ENCODE assay signal across 7 mouse cellular contexts in genomic region chr15:100600696-100601272, GRCm38 (mm10). TPM values are rescaled to one million over a fixed set of nuclear protein-coding genes. Genes with fewer than 3 reads are reported as not detected.
DNase-seq lines count a peak whose midpoint lies in the region; ATAC-seq and TF ChIP-seq lines count a peak whose summit lies in the region.

No protein-coding gene starts in this region.

- H3K4me2 ChIP-seq in lung, embryonic 16.5 days (ENCODE audit: low read depth, low read length): peak overlapping the region; percentile 98
- peak overlapping the region; percentile 93 for H3K4me2 ChIP-seq in forebrain, postnatal 0 days (ENCODE audit: low read depth)
- H3K4me2 ChIP-seq in limb, embryonic 13.5 days (replicated peaks): peak overlapping the region; percentile 94
- H3K4me2 ChIP-seq in stomach, embryonic 15.5 days: peak overlapping the region; percentile 98

- TF ChIP-seq CTCF in lung, adult 2 months (IDR thresholded peaks at IDR 0.05; ENCODE audit: insufficient read depth, low read length): no peak
- no peak for TF ChIP-seq CTCF in forebrain, postnatal 0 days (IDR thresholded peaks at IDR 0.05; ENCODE audit: low read depth)

- H3K27ac ChIP-seq in lung, embryonic 16.5 days (ENCODE audit: low read length): no peak overlapping the region
- 0 out of 2 replicates have a peak overlapping the region, but pooled peaks have one; percentile 1 for H3K27ac ChIP-seq in forebrain, postnatal 0 days (ENCODE audit: low read depth, low read length)
- H3K27ac ChIP-seq in limb, embryonic 13.5 days: no peak overlapping the region
- H3K27ac ChIP-seq in stomach, embryonic 15.5 days: no peak overlapping the region

- 17% methylated on average over 21 of the region's 21 CpGs for WGBS in lung, embryonic 16.5 days
- WGBS in lung, adult 2 months: 50% methylated on average over 21 of the region's 21 CpGs
- WGBS in forebrain, postnatal 0 days: 27% methylated on average over 21 of the region's 21 CpGs
- WGBS in limb, embryonic 13.5 days: 10% methylated on average over 21 of the region's 21 CpGs
- 26% methylated on average over 21 of the region's 21 CpGs for WGBS in stomach, embryonic 15.5 days

- peak overlapping the region; percentile 78; the same call in 1 of the 2 replicates for H3K4me3 ChIP-seq in lung, embryonic 16.5 days (ENCODE audit: low read length)
- H3K4me3 ChIP-seq in lung, adult 2 months (replicated peaks; ENCODE audit: extremely low read depth, low read depth, low read length): no peak overlapping the region
- H3K4me3 ChIP-seq in forebrain, postnatal 0 days (ENCODE audit: low read depth, low read length): peak overlapping the region; percentile 97
- peak overlapping the region; percentile 78 for H3K4me3 ChIP-seq in limb, embryonic 13.5 days
- H3K4me3 ChIP-seq in stomach, embryonic 15.5 days (replicated peaks): peak overlapping the region; percentile 79; the same call in 1 of the 2 replicates

- peaks cover 10% of the 10 kb centered on the region for H3K4me1 ChIP-seq in lung, embryonic 16.5 days (replicated peaks; ENCODE audit: control insufficient read depth, insufficient read depth, low read length)
- H3K4me1 ChIP-seq in lung, adult 2 months (ENCODE audit: control insufficient read depth, insufficient read depth, low read length): peaks cover 7% of the 10 kb centered on the region; the same call in 1 of the 2 replicates
- H3K4me1 ChIP-seq in forebrain, postnatal 0 days (ENCODE audit: insufficient read depth): peaks cover 12% of the 10 kb centered on the region
- H3K4me1 ChIP-seq in limb, embryonic 13.5 days: peaks cover 23% of the 10 kb centered on the region
- 0 out of 2 replicates have a peak, but pooled peaks cover 5% of the 10 kb centered on the region for H3K4me1 ChIP-seq in stomach, embryonic 15.5 days

- H3K9ac ChIP-seq in lung, embryonic 16.5 days (ENCODE audit: low read length): no peak overlapping the region; the same call in 1 of the 2 replicates
- H3K9ac ChIP-seq in forebrain, postnatal 0 days: no peak overlapping the region
- H3K9ac ChIP-seq in limb, embryonic 13.5 days: peak overlapping the region; percentile 82
- H3K9ac ChIP-seq in stomach, embryonic 15.5 days: no peak overlapping the region

- no peaks in the 10 kb centered on the region for H3K9me3 ChIP-seq in lung, embryonic 16.5 days (ENCODE audit: control insufficient read depth, low read length)
- H3K9me3 ChIP-seq in forebrain, postnatal 0 days (ENCODE audit: low read length): no peaks in the 10 kb centered on the region
- H3K9me3 ChIP-seq in limb, embryonic 13.5 days: no peaks in the 10 kb centered on the region
- H3K9me3 ChIP-seq in stomach, embryonic 15.5 days: no peaks in the 10 kb centered on the region

- no peak for DNase-seq in lung, adult 2 months
- no peak for DNase-seq in forebrain, postnatal 0 days
- DNase-seq in urinary bladder, postnatal 36 days (ENCODE audit: low spot score in 2 of 2): no peak
- no peak for DNase-seq in left cerebral cortex, adult 9 months (ENCODE audit: low spot score in 2 of 2)

- no peak for ATAC-seq in lung, embryonic 16.5 days (ENCODE audit: low read depth)
- ATAC-seq in forebrain, postnatal 0 days: no peak
- ATAC-seq in limb, embryonic 13.5 days (ENCODE audit: low FRiP score, low read depth): no peak
- ATAC-seq in stomach, embryonic 15.5 days (ENCODE audit: insufficient read depth, low FRiP score, low read depth): no peak

- no peaks in the 10 kb centered on the region for H3K36me3 ChIP-seq in lung, embryonic 16.5 days (ENCODE audit: control insufficient read depth, insufficient read depth, low read length)
- H3K36me3 ChIP-seq in forebrain, postnatal 0 days (ENCODE audit: insufficient read depth): no peaks in the 10 kb centered on the region
- H3K36me3 ChIP-seq in limb, embryonic 13.5 days: no peaks in the 10 kb centered on the region
- H3K36me3 ChIP-seq in stomach, embryonic 15.5 days: no peaks in the 10 kb centered on the region

- TF ChIP-seq POLR2A in lung, adult 2 months (IDR thresholded peaks at IDR 0.05; ENCODE audit: borderline replicate concordance, extremely low read depth, low read depth, low read length): no peak

- peaks cover 19% of the 10 kb centered on the region for H3K27me3 ChIP-seq in lung, embryonic 16.5 days (ENCODE audit: control insufficient read depth, insufficient read depth, low read depth, low read length)
- H3K27me3 ChIP-seq in forebrain, postnatal 0 days (ENCODE audit: insufficient read depth, low read length): no peaks in the 10 kb centered on the region
- H3K27me3 ChIP-seq in limb, embryonic 13.5 days: peaks cover 62% of the 10 kb centered on the region
- 0 out of 2 replicates have a peak, but pooled peaks cover 5% of the 10 kb centered on the region for H3K27me3 ChIP-seq in stomach, embryonic 15.5 days (replicated peaks)

RNA-seq across cellular contexts. Expression of gene Pou6f1, which starts 1.0 kb away (rescaled TPM):
- polyA plus RNA-seq in lung, embryonic 16.5 days (2015; fragmentation: Nextera tagmentation; extraction: Ambion mirVana): 4.0 and 5.2 TPM in 2 replicates
- polyA plus RNA-seq in lung, adult 2 months (2012; rRNA removed): 34.8 and 40.2 TPM in 2 replicates
- 72.4 and 77.4 TPM in 2 replicates for total RNA-seq in forebrain, postnatal 0 days (2014; rRNA removed)
- 32.2 and 33.3 TPM in 2 replicates for polyA plus RNA-seq in forebrain, postnatal 0 days (2015; fragmentation: Nextera tagmentation; extraction: Ambion mirVana)
- 10.0 and 11.1 TPM in 2 replicates for polyA plus RNA-seq in limb, embryonic 13.5 days (2015; fragmentation: Nextera tagmentation; extraction: Ambion mirVana)
- polyA plus RNA-seq in stomach, embryonic 15.5 days (2015; fragmentation: Nextera tagmentation; extraction: Ambion mirVana): 4.7 and 4.9 TPM in 2 replicates

RNA-seq across cellular contexts. Expression of gene Dazap2, which starts 14.4 kb away (rescaled TPM):
- 248 and 262 TPM in 2 replicates for polyA plus RNA-seq in lung, embryonic 16.5 days (2015; fragmentation: Nextera tagmentation; extraction: Ambion mirVana)
- 846 and 1,111 TPM in 2 replicates for polyA plus RNA-seq in lung, adult 2 months (2012; rRNA removed)
- total RNA-seq in forebrain, postnatal 0 days (2014; rRNA removed): 81.9 and 92.3 TPM in 2 replicates
- polyA plus RNA-seq in forebrain, postnatal 0 days (2015; fragmentation: Nextera tagmentation; extraction: Ambion mirVana): 162 and 190 TPM in 2 replicates
- 134 and 143 TPM in 2 replicates for polyA plus RNA-seq in limb, embryonic 13.5 days (2015; fragmentation: Nextera tagmentation; extraction: Ambion mirVana)
- polyA plus RNA-seq in stomach, embryonic 15.5 days (2015; fragmentation: Nextera tagmentation; extraction: Ambion mirVana): 194 and 215 TPM in 2 replicates

RNA-seq across cellular contexts. Expression of gene Smagp, which starts 36.0 kb away (rescaled TPM):
- 20.5 and 22.1 TPM in 2 replicates for polyA plus RNA-seq in lung, embryonic 16.5 days (2015; fragmentation: Nextera tagmentation; extraction: Ambion mirVana)
- 102 and 115 TPM in 2 replicates for polyA plus RNA-seq in lung, adult 2 months (2012; rRNA removed)
- total RNA-seq in forebrain, postnatal 0 days (2014; rRNA removed): 2.3 and 6.2 TPM in 2 replicates
- polyA plus RNA-seq in forebrain, postnatal 0 days (2015; fragmentation: Nextera tagmentation; extraction: Ambion mirVana): 3.9 TPM in 2 replicates
- polyA plus RNA-seq in limb, embryonic 13.5 days (2015; fragmentation: Nextera tagmentation; extraction: Ambion mirVana): 8.5 and 9.8 TPM in 2 replicates
- polyA plus RNA-seq in stomach, embryonic 15.5 days (2015; fragmentation: Nextera tagmentation; extraction: Ambion mirVana): 37.8 and 41.9 TPM in 2 replicates

RNA-seq across cellular contexts. Expression of gene Tfcp2, which starts 49.0 kb away (rescaled TPM):
- polyA plus RNA-seq in lung, embryonic 16.5 days (2015; fragmentation: Nextera tagmentation; extraction: Ambion mirVana): 22.3 and 23.0 TPM in 2 replicates
- polyA plus RNA-seq in lung, adult 2 months (2012; rRNA removed): 7.7 and 8.2 TPM in 2 replicates
- total RNA-seq in forebrain, postnatal 0 days (2014; rRNA removed): 25.5 and 34.5 TPM in 2 replicates
- 18.2 and 29.0 TPM in 2 replicates for polyA plus RNA-seq in forebrain, postnatal 0 days (2015; fragmentation: Nextera tagmentation; extraction: Ambion mirVana)
- polyA plus RNA-seq in limb, embryonic 13.5 days (2015; fragmentation: Nextera tagmentation; extraction: Ambion mirVana): 36.2 and 36.3 TPM in 2 replicates
- 22.5 and 25.9 TPM in 2 replicates for polyA plus RNA-seq in stomach, embryonic 15.5 days (2015; fragmentation: Nextera tagmentation; extraction: Ambion mirVana)
